Mouse (Mus musculus): ENCODE measurements at regions not wholly inside any gene's neighbourhood (a gene's known extent, or its start where the extent isn't known, plus 50 kb on each side); places are given as distances from the start of the nearest gene placed in this dataset.
"Not testable (repeated sequence)": the region's sequence is repeated elsewhere in the genome, so short reads cannot be mapped to it uniquely, and the experiment has no call there.

DNA sequence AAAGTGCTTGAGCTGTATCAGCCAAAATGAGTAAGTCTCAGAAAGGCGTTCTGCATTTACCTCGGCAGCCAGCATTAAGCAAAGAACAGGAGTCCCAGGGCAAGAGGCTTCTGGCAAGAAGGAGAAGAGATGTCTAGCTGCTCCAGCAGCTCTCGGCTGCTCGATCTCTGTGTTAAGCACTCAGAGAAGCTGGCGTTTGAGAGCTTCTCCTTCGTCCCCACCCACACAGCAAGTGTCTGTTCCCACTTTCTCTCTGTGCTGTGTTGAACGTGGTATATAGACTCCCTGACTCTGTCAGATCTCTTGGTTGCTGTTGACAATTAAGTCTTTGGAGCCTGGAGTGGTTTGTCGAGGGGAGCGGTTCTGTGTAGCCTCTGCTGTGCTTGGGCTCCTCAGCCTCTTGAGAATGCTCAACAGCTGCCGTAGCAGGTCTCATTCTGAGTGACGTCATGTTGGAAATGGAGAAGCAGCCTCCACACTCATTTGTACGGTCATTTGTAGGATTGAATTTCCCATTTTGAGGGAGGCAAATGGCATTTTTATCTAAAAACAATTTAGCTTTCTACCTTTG is 140.3 kb upstream of the Fer start:
- no peaks in the 10 kb centered on the region for H3K27me3 ChIP-seq (ENCODE audit: control insufficient read depth, insufficient read depth, low read length)
- no peak overlapping the region for H3K27ac ChIP-seq (ENCODE audit: control insufficient read depth, insufficient read depth, low read length)
- no peak overlapping the region for H3K4me3 ChIP-seq (ENCODE audit: control insufficient read depth, insufficient read depth, low read length)
- no peaks in the 10 kb centered on the region for H3K36me3 ChIP-seq (ENCODE audit: control insufficient read depth, insufficient read depth, low read length)
- TF ChIP-seq POLR2A (IDR thresholded peaks at IDR 0.05; ENCODE audit: control insufficient read depth, extremely low read depth, insufficient read depth, low read length, poor library complexity) (no peak), CTCF (IDR thresholded peaks at IDR 0.05; ENCODE audit: borderline replicate concordance, control insufficient read depth, extremely low read depth, insufficient read depth, low read length, poor library complexity) (no peak)
- WGBS: 87% methylated on average over 12 of the region's 12 CpGs
- DNase-seq: no peak
- H3K4me1 ChIP-seq (replicated peaks; ENCODE audit: control insufficient read depth, insufficient read depth, low read length): no peaks in the 10 kb centered on the region

DNA sequence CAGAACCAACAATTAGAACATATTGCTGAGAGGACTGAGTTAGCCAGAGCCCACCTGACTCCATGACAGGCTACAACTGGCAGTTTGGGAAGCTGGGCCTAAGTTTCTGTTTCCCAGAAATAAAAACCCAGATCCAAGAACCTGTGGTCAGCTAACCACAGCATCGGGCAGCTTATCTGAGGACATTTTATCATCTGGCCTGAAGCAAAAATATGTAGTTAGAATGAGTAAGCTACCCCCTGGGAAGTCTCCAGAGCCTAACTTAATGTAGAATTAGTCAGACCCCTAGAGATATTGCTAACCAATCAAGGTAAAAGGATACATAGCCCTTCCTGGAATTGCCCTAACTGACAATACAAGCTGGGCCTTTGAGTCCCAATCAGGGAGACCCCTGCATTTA is 124.7 kb upstream of the Fer start:
- H3K27me3 ChIP-seq (ENCODE audit: control insufficient read depth, insufficient read depth, low read length): no peaks in the 10 kb centered on the region
- DNase-seq: no peak
- no peak overlapping the region for H3K27ac ChIP-seq (ENCODE audit: control insufficient read depth, insufficient read depth, low read length)
- no peaks in the 10 kb centered on the region for H3K4me1 ChIP-seq (replicated peaks; ENCODE audit: control insufficient read depth, insufficient read depth, low read length)
- H3K4me3 ChIP-seq (ENCODE audit: control insufficient read depth, insufficient read depth, low read length): no peak overlapping the region
- WGBS: 89% methylated on average over 1 of the region's 1 CpGs
- TF ChIP-seq POLR2A (IDR thresholded peaks at IDR 0.05; ENCODE audit: control insufficient read depth, extremely low read depth, insufficient read depth, low read length, poor library complexity) (no peak), CTCF (IDR thresholded peaks at IDR 0.05; ENCODE audit: borderline replicate concordance, control insufficient read depth, extremely low read depth, insufficient read depth, low read length, poor library complexity) (no peak)
- H3K36me3 ChIP-seq (ENCODE audit: control insufficient read depth, insufficient read depth, low read length): no peaks in the 10 kb centered on the region

DNA sequence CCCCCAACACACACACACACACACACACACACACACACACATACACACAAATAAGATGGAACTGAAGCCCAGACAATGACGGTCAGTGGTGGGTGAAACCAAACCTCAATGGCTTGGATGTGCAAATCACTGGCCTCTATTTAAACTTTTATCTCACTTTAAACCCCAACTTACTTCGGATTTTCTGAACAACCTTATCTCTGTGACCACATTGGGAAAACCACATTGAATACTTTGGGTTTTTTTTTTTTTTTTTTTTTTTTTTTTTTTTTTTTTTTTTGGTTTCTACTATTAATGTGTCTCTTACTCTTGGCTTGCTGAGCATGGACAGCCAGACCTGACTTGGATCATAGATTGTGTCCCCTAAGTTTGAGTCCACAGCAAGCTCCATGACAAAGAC is 123.2 kb upstream of the Fer start:
- H3K4me3 ChIP-seq (ENCODE audit: control insufficient read depth, insufficient read depth, low read length): no peak overlapping the region
- 18% methylated on average over 2 of the region's 2 CpGs for WGBS
- no peaks in the 10 kb centered on the region for H3K4me1 ChIP-seq (replicated peaks; ENCODE audit: control insufficient read depth, insufficient read depth, low read length)
- H3K27ac ChIP-seq (ENCODE audit: control insufficient read depth, insufficient read depth, low read length): no peak overlapping the region
- H3K27me3 ChIP-seq (ENCODE audit: control insufficient read depth, insufficient read depth, low read length): no peaks in the 10 kb centered on the region
- no peak for DNase-seq
- H3K36me3 ChIP-seq (ENCODE audit: control insufficient read depth, insufficient read depth, low read length): no peaks in the 10 kb centered on the region
- TF ChIP-seq POLR2A (IDR thresholded peaks at IDR 0.05; ENCODE audit: control insufficient read depth, extremely low read depth, insufficient read depth, low read length, poor library complexity) (no peak), CTCF (IDR thresholded peaks at IDR 0.05; ENCODE audit: borderline replicate concordance, control insufficient read depth, extremely low read depth, insufficient read depth, low read length, poor library complexity) (no peak)

DNA sequence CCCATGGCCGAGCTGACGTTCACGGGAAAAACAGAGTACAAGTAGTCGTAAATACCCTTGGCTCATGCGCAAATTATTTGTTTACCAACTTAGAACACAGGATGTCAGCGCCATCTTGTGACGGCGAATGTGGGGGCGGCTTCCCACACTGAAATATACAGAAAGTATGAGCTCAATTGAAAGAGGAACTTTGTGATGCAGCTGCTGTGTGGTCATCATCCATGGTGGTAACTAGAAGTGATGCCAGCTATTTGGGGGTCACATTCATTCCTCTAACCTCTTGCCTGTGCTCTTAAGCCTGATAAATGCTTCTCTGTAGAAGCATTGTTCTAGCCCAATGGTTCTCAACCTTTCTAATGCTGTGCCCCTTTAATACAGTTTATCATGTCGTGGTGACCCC is 113.6 kb upstream of the Fer start:
- not testable (repeated sequence) for H3K27ac ChIP-seq (ENCODE audit: control insufficient read depth, insufficient read depth, low read length); DNase-seq; H3K27me3 ChIP-seq (ENCODE audit: control insufficient read depth, insufficient read depth, low read length); H3K4me1 ChIP-seq (replicated peaks; ENCODE audit: control insufficient read depth, insufficient read depth, low read length); H3K4me3 ChIP-seq (ENCODE audit: control insufficient read depth, insufficient read depth, low read length); H3K36me3 ChIP-seq (ENCODE audit: control insufficient read depth, insufficient read depth, low read length)
- 95% methylated on average over 6 of the region's 10 CpGs for WGBS

DNA sequence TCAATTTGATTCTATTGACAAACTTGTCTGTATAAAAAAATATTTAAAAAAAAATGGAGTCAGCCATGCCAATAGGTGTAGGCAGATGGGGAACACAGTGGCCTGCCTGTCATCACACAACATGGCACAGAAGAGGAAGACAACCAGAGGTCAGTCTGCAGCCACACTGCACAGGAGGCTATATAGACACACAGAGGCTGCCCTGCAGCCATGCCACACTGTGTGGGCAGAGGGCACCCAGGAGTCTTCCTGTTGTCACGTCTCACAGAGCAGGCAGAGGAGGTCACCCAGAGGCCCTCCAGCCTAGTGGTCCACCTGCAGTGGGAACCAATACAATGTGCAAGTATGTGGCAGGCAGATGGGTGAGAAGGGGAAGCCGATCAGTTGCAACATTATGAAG is 108.5 kb upstream of the Fer start:
- Histone ChIP-seq H3K36me3 (ENCODE audit: control insufficient read depth, insufficient read depth, low read length) (no peaks in the 10 kb centered on the region), H3K4me3 (ENCODE audit: control insufficient read depth, insufficient read depth, low read length) (no peak overlapping the region), H3K4me1 (replicated peaks; ENCODE audit: control insufficient read depth, insufficient read depth, low read length) (no peaks in the 10 kb centered on the region), H3K27ac (ENCODE audit: control insufficient read depth, insufficient read depth, low read length) (no peak overlapping the region), H3K27me3 (ENCODE audit: control insufficient read depth, insufficient read depth, low read length) (no peaks in the 10 kb centered on the region)
- 84% methylated on average over 2 of the region's 2 CpGs for WGBS
- TF ChIP-seq POLR2A (IDR thresholded peaks at IDR 0.05; ENCODE audit: control insufficient read depth, extremely low read depth, insufficient read depth, low read length, poor library complexity) (no peak), CTCF (IDR thresholded peaks at IDR 0.05; ENCODE audit: borderline replicate concordance, control insufficient read depth, extremely low read depth, insufficient read depth, low read length, poor library complexity) (no peak)
- DNase-seq: no peak

DNA sequence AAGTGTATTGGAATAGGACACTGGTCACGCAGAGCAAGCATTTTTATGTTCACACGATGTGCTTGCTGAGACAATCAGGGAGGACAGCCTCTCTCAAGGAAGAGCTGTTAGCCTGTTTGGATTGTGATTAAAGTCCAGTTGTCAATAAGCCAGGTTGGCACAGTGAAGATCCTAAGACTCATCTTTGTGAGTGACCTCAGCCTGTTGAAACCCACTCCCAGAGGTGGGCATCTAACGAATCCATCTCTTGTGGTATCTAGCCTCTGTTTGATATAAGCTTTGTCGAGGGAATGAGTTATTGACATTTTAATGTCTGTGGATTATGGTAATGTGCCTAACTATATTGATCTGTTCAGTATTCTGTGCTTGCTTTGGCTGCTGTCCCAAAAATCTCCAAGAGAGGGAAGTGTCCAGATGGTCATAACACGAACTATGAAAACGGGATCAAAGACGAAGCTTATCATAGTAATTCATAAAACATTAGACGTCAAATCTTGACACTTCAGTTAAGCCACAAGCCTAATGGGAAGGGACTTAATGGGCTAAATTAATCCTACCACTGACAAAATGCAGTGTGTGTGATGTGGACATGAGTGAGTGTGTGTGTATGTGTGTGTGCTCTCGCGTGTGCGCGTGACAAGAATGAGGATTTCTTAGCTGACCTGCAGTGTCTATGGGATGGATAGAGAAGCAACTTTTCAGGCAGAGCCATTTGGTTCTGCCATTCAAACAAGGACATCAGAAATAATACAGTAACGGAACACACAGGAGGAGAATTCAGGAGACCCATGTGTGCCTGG is 104.8 kb upstream of the Fer start:
- H3K36me3 ChIP-seq (ENCODE audit: control insufficient read depth, insufficient read depth, low read length): no peaks in the 10 kb centered on the region
- TF ChIP-seq POLR2A (IDR thresholded peaks at IDR 0.05; ENCODE audit: control insufficient read depth, extremely low read depth, insufficient read depth, low read length, poor library complexity) (no peak), CTCF (IDR thresholded peaks at IDR 0.05; ENCODE audit: borderline replicate concordance, control insufficient read depth, extremely low read depth, insufficient read depth, low read length, poor library complexity) (no peak)
- no peaks in the 10 kb centered on the region for H3K4me1 ChIP-seq (replicated peaks; ENCODE audit: control insufficient read depth, insufficient read depth, low read length)
- H3K4me3 ChIP-seq (ENCODE audit: control insufficient read depth, insufficient read depth, low read length): no peak overlapping the region
- WGBS: 94% methylated on average over 13 of the region's 13 CpGs
- no peak overlapping the region for H3K27ac ChIP-seq (ENCODE audit: control insufficient read depth, insufficient read depth, low read length)
- H3K27me3 ChIP-seq (ENCODE audit: control insufficient read depth, insufficient read depth, low read length): no peaks in the 10 kb centered on the region
- DNase-seq: no peak
